Mouse (Mus musculus): Measurements from ENCODE around the gene Plpp1. TPM values are rescaled to one million over a fixed set of nuclear protein-coding genes. Genes with fewer than 3 reads are reported as not detected.

Gene Plpp1
- polyA plus RNA-seq, 1 experiment = 123 TPM

DNA sequence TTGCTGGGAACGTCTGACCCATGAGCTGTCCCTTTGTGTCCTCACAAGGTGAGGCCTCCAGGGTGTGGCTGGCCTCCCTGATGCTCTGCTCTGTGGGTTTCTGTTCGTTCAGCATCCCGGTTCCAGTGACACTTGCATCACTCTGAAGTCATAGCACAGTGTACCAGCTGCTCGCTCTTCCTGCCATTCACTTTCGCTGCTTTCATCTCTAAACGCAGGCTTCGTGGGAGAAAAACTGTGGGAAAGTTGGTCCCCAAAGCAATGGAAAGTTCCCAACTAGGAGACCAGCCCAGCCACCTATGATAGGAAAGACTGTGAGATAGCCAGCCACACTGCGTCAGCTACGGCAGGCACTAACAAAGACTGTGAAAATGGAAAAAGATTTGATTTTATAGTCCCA lies 43.2 kb upstream of the Plpp1 start:
- Histone ChIP-seq H3K36me3 (ENCODE audit: control insufficient read depth, insufficient read depth, low read length) (no peaks in the 10 kb centered on the region), H3K27me3 (replicated peaks; ENCODE audit: control insufficient read depth, insufficient read depth, low read length) (no peaks in the 10 kb centered on the region), H3K4me3 (ENCODE audit: insufficient read depth, low read depth, low read length) (no peak overlapping the region), H3K27ac (ENCODE audit: insufficient read depth, low read depth, low read length) (no peak overlapping the region; the same call in 1 of the 2 replicates), H3K4me1 (ENCODE audit: control insufficient read depth, insufficient read depth, low read length) (peaks cover 3% of the 10 kb centered on the region; the same call in 1 of the 2 replicates)
- WGBS = 84% methylated on average over 9 of the region's 9 CpGs
- peak; percentile 25 for DNase-seq
- TF ChIP-seq CTCF (conservative IDR thresholded peaks at IDR 0.05; ENCODE audit: insufficient read depth, insufficient read length, low read depth, low read length) (no peak), POLR2A (IDR thresholded peaks at IDR 0.05; ENCODE audit: low read depth, low read length) (no peak)

DNA sequence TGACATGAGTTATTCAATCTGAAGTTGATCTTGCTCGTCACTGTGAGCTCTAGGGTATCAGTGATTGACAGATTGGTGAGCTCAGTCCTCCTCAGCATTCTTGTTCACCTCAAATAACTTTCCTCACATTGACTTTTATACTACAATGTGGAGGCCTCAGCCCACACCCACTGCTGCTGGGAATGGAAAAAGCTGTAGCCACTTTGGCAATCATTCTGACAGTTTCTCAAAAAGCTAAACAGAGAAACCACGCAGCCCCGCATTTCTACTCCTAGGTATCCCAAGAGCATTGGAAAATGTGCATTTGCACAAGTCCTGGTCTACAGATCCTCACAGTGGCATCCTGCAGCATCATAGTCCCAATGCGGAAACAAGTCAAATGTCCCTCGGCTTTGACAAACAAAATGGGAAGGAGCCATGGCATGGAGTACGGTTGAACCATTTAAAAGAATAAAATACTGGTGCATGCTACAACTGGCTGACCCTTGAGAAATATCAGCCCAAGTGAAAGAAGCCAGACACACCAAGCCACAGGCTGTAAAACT lies 42.0 kb upstream of the Plpp1 start:
- WGBS = 89% methylated on average over 6 of the region's 6 CpGs
- no peak overlapping the region for H3K27ac ChIP-seq (ENCODE audit: insufficient read depth, low read depth, low read length)
- peaks cover 6% of the 10 kb centered on the region; the same call in 1 of the 2 replicates for H3K4me1 ChIP-seq (ENCODE audit: control insufficient read depth, insufficient read depth, low read length)
- H3K27me3 ChIP-seq (replicated peaks; ENCODE audit: control insufficient read depth, insufficient read depth, low read length) = no peaks in the 10 kb centered on the region
- DNase-seq = no peak
- no peaks in the 10 kb centered on the region for H3K36me3 ChIP-seq (ENCODE audit: control insufficient read depth, insufficient read depth, low read length)
- H3K4me3 ChIP-seq (ENCODE audit: insufficient read depth, low read depth, low read length) = no peak overlapping the region
- no peak for TF ChIP-seq CTCF (conservative IDR thresholded peaks at IDR 0.05; ENCODE audit: insufficient read depth, insufficient read length, low read depth, low read length)
- no peak for TF ChIP-seq POLR2A (IDR thresholded peaks at IDR 0.05; ENCODE audit: low read depth, low read length)

DNA sequence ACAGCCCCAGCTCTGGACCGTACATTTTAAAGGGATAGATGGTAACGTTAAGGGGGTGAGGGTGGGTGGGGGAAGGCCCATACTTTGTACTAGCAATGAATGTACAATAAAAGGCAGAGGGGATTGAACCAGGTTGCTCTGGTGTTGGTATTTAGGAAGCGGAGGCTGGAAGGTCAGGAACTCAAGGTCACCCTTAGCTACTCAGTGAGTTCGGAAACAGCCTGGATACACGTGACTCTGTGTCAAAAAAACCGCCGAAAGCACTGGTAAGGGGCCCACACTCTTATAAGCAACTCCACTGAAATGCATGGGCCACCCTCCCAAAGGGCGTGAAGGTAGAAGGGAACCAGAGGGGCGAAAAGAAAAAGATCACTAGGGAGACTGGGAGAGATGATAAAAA lies 41.2 kb upstream of the Plpp1 start:
- Histone ChIP-seq H3K27ac (ENCODE audit: insufficient read depth, low read depth, low read length) (peak overlapping the region; percentile 64), H3K27me3 (replicated peaks; ENCODE audit: control insufficient read depth, insufficient read depth, low read length) (no peaks in the 10 kb centered on the region), H3K36me3 (ENCODE audit: control insufficient read depth, insufficient read depth, low read length) (no peaks in the 10 kb centered on the region), H3K4me1 (ENCODE audit: control insufficient read depth, insufficient read depth, low read length) (peaks cover 6% of the 10 kb centered on the region; the same call in 1 of the 2 replicates), H3K4me3 (ENCODE audit: insufficient read depth, low read depth, low read length) (no peak overlapping the region)
- WGBS = 83% methylated on average over 9 of the region's 9 CpGs
- TF ChIP-seq POLR2A (IDR thresholded peaks at IDR 0.05; ENCODE audit: low read depth, low read length) (no peak), CTCF (conservative IDR thresholded peaks at IDR 0.05; ENCODE audit: insufficient read depth, insufficient read length, low read depth, low read length) (no peak)
- DNase-seq = no peak

DNA sequence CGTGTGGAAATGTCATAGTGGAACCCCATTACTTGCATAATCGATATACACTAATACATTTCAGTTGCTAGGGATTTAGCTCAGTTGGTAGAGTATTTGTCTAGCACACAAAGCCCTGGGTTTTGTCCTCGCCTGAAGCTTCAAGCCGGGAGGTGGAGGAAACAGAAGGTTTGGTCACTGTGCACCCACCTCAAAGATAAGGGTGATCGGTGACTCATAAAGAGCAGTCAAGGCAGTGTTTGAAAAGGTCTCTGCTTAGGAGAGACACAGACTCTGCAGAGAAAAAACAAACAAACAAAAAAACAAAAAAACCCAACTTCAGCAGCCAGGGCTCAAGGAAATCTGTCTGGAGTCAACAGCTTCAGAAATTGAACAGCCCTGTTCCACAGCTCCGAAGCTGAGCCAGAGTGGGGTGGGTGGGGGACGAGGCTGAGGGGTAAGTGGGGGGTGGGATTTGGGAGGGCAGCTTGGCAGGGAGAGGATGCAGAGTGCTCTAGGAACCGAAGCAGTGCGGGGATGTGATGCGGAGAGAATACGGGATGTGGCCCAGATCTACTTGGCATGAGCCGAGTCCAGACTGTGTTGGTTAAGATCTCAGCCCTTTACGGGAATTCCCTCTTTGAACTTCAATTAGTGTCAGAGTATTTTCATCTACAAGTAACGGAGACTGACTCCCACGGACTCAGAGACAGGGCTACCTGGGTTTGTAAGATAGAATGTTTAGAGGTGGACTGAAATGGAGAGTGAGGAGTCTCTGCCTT lies 40.6 kb upstream of the Plpp1 start:
- Histone ChIP-seq H3K27me3 (replicated peaks; ENCODE audit: control insufficient read depth, insufficient read depth, low read length) (no peaks in the 10 kb centered on the region), H3K4me3 (ENCODE audit: insufficient read depth, low read depth, low read length) (no peak overlapping the region), H3K4me1 (ENCODE audit: control insufficient read depth, insufficient read depth, low read length) (peaks cover 4% of the 10 kb centered on the region; the same call in 1 of the 2 replicates), H3K36me3 (ENCODE audit: control insufficient read depth, insufficient read depth, low read length) (no peaks in the 10 kb centered on the region), H3K27ac (ENCODE audit: insufficient read depth, low read depth, low read length) (peak overlapping the region; percentile 78)
- WGBS = 56% methylated on average over 15 of the region's 15 CpGs
- DNase-seq = peak; percentile 43
- TF ChIP-seq CTCF (conservative IDR thresholded peaks at IDR 0.05; ENCODE audit: insufficient read depth, insufficient read length, low read depth, low read length) (no peak), POLR2A (IDR thresholded peaks at IDR 0.05; ENCODE audit: low read depth, low read length) (no peak)

DNA sequence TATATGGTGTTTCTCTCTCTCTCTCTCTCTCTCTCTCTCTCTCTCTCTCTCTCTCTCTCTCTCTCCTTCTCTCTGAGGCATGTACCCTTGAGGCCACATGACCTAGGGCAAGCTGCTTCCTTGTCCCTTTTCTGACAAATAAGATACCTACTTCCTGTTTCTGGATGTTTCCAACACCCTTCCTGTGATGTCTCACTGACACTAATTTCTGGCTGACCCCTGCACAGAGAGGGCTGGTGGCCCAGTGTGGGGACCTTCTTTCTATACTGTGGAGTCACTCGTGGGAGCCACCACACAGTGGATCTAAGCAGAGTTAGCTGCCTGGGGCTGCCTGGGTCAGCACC lies 40.1 kb upstream of the Plpp1 start:
- peak overlapping the region; percentile 85 for H3K27ac ChIP-seq (ENCODE audit: insufficient read depth, low read depth, low read length)
- no peaks in the 10 kb centered on the region for H3K36me3 ChIP-seq (ENCODE audit: control insufficient read depth, insufficient read depth, low read length)
- 36% methylated on average over 1 of the region's 1 CpGs for WGBS
- TF ChIP-seq POLR2A (IDR thresholded peaks at IDR 0.05; ENCODE audit: low read depth, low read length) = no peak
- no peak for TF ChIP-seq CTCF (conservative IDR thresholded peaks at IDR 0.05; ENCODE audit: insufficient read depth, insufficient read length, low read depth, low read length)
- DNase-seq = peak; percentile 75
- 0 out of 2 replicates have a peak, but pooled peaks cover 3% of the 10 kb centered on the region for H3K4me1 ChIP-seq (ENCODE audit: control insufficient read depth, insufficient read depth, low read length)
- H3K4me3 ChIP-seq (ENCODE audit: insufficient read depth, low read depth, low read length) = no peak overlapping the region
- no peaks in the 10 kb centered on the region for H3K27me3 ChIP-seq (replicated peaks; ENCODE audit: control insufficient read depth, insufficient read depth, low read length)

DNA sequence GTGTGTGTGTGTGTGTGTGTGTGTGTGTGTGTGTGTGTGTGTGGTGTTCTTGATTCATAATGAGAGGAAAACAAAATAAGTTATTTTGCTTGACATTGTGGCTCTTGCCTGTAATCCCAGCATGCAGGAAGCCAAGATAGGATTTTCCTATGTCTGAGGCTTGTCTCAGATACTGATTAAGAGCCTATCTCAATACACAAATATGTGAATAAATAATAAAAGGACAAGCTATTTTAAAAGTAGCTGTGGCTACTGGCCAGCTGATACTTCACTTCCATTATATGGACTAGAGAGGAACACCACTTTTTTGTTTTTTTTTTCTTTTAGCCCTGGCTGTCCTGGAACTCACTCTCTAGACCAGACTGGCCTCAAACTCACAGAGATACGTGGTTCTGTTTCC lies 38.8 kb upstream of the Plpp1 start:
- H3K27ac ChIP-seq (ENCODE audit: insufficient read depth, low read depth, low read length) = peak overlapping the region; percentile 96
- WGBS = 32% methylated on average over 1 of the region's 1 CpGs
- 0 out of 2 replicates have a peak, but pooled peaks cover 3% of the 10 kb centered on the region for H3K4me1 ChIP-seq (ENCODE audit: control insufficient read depth, insufficient read depth, low read length)
- no peaks in the 10 kb centered on the region for H3K36me3 ChIP-seq (ENCODE audit: control insufficient read depth, insufficient read depth, low read length)
- no peak overlapping the region for H3K4me3 ChIP-seq (ENCODE audit: insufficient read depth, low read depth, low read length)
- DNase-seq = peak; percentile 79
- TF ChIP-seq CTCF (conservative IDR thresholded peaks at IDR 0.05; ENCODE audit: insufficient read depth, insufficient read length, low read depth, low read length) (no peak), POLR2A (IDR thresholded peaks at IDR 0.05; ENCODE audit: low read depth, low read length) (no peak)
- H3K27me3 ChIP-seq (replicated peaks; ENCODE audit: control insufficient read depth, insufficient read depth, low read length) = no peaks in the 10 kb centered on the region

DNA sequence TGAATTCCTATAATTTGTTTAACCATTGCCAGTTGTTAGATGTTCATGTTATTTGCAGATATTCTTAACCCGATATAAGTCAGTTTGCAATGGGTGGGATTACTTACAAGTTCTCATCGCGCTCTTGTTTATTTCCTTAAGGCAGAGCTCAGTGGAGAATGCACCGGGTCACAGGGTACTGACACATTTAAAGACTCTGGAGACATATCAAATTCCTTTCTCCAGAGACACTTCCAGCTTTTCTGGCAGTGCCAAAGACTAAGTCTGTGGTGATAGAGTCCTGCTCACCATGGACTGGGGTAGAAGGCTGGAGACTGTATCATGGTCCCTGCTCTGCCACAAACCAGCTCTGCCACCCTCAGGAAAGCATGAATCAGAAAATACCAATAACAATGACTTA lies 38.0 kb upstream of the Plpp1 start:
- H3K4me3 ChIP-seq (ENCODE audit: insufficient read depth, low read depth, low read length) = no peak overlapping the region
- 0 out of 2 replicates have a peak, but pooled peaks cover 3% of the 10 kb centered on the region for H3K4me1 ChIP-seq (ENCODE audit: control insufficient read depth, insufficient read depth, low read length)
- H3K36me3 ChIP-seq (ENCODE audit: control insufficient read depth, insufficient read depth, low read length) = no peaks in the 10 kb centered on the region
- H3K27ac ChIP-seq (ENCODE audit: insufficient read depth, low read depth, low read length) = peak overlapping the region; percentile 91
- peak; percentile 68 for DNase-seq
- 22% methylated on average over 4 of the region's 4 CpGs for WGBS
- TF ChIP-seq POLR2A (IDR thresholded peaks at IDR 0.05; ENCODE audit: low read depth, low read length) = no peak
- no peak for TF ChIP-seq CTCF (conservative IDR thresholded peaks at IDR 0.05; ENCODE audit: insufficient read depth, insufficient read length, low read depth, low read length)
- H3K27me3 ChIP-seq (replicated peaks; ENCODE audit: control insufficient read depth, insufficient read depth, low read length) = no peaks in the 10 kb centered on the region
